Mouse (Mus musculus): Measurements from ENCODE around the gene Trim71. TPM values are rescaled to one million over a fixed set of nuclear protein-coding genes. Genes with fewer than 3 reads are reported as not detected.

The Trim71 gene
- 0.97 TPM for polyA plus RNA-seq (2014; fragmentation: Illumina TruSeq; extraction: RNeasy Lipid Tissue Mini Kit (QIAGEN cat#74804); ENCODE audit: low read depth, low replicate concordance)

DNA sequence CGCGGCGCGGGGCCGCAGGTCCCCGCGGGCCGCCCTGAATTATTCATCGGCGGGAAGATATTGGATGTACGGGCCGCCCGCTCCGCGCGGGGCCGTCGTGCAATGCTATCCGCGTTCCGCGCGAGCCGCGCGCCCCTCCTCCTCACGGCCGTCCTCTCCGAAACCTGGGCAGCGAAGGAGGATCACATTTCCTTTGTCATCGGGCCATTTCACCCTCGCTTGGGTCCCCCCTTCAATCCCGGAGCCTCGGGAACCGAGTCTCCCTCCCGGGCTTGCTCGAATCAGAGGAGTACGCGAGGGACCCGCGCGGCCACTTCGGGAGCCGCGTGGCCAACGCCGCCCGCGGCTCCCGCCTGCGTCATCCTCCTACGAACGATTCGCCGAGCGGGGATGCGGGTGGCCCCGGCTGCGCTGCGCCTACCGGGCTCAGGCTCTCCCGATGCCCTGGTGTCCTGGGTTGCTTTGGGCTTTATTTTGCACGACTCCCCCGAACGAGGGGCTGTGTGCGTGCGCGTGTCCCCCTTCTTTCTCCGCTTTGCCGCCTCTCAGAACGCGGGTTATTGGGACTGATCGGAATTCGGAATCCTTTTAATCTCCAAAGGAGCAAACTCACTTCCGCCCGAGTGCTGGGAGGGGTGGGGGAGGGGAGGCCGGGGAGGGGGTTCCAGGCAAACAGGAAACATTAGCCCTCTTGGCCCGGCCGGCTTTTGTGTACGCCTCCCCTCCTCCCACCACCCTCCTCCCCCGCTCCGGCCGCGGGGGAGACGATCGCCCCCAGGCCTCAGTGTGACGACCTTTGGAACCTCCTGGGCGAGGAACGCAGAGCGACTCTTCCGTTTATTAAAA lies at the start of gene Trim71:
Trim71 (minus strand) TSS at position 609 of the 846 bp plus-strand sequence.

DNA sequence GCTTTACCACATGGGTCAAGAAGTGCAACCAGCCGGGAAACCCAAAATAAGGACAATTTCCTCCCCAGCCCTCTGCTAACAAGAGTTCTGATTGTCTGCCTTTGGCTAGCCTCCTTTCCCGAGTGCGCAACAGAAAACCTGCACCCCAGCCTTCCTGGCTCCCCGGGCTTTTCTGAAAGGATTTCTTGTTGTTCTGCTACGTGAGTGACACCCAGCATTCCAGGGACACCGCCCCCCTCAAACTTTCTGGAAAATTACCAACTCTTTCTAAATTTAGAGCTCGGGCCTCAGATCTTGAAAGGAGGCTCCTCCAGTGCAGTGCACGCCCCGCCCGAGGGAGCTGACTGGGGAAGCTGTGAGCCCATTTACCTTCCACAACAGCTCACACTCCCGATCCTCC lies 48.8 kb downstream of the Trim71 start, which contains the start of gene C130032M10Rik:
C130032M10Rik (plus strand) TSS at position 334 of the 400 bp plus-strand sequence.

GRCm38 (mm10) chr9:114504816-114505215 lies 59.4 kb downstream of the Trim71 start, which contains the start of gene Ccr4:
Gene Ccr4, minus strand, starts transcription at chr9:114504916.

Other genes starting within 250 kb of the Trim71 start
- not detected for gene Bcl2a1c, start 234.2 kb downstream of the Trim71 start, polyA plus RNA-seq (2014; fragmentation: Illumina TruSeq; extraction: RNeasy Lipid Tissue Mini Kit (QIAGEN cat#74804); ENCODE audit: low read depth, low replicate concordance)
- 23.8 TPM for gene Crtap, start 173.7 kb downstream of the Trim71 start, polyA plus RNA-seq (2014; fragmentation: Illumina TruSeq; extraction: RNeasy Lipid Tissue Mini Kit (QIAGEN cat#74804); ENCODE audit: low read depth, low replicate concordance)
- gene Glb1, start 163.3 kb downstream of the Trim71 start, polyA plus RNA-seq (2014; fragmentation: Illumina TruSeq; extraction: RNeasy Lipid Tissue Mini Kit (QIAGEN cat#74804); ENCODE audit: low read depth, low replicate concordance): 4.2 TPM
- 0.43 TPM for gene Tmppe, start 163.3 kb downstream of the Trim71 start, polyA plus RNA-seq (2014; fragmentation: Illumina TruSeq; extraction: RNeasy Lipid Tissue Mini Kit (QIAGEN cat#74804); ENCODE audit: low read depth, low replicate concordance)
- gene Ccr4, start 59.5 kb downstream of the Trim71 start, polyA plus RNA-seq (2014; fragmentation: Illumina TruSeq; extraction: RNeasy Lipid Tissue Mini Kit (QIAGEN cat#74804); ENCODE audit: low read depth, low replicate concordance): 0.57 TPM
- not detected for gene C130032M10Rik, start 48.7 kb downstream of the Trim71 start, polyA plus RNA-seq (2014; fragmentation: Illumina TruSeq; extraction: RNeasy Lipid Tissue Mini Kit (QIAGEN cat#74804); ENCODE audit: low read depth, low replicate concordance)
- gene Cnot10, start 75.8 kb upstream of the Trim71 start, polyA plus RNA-seq (2014; fragmentation: Illumina TruSeq; extraction: RNeasy Lipid Tissue Mini Kit (QIAGEN cat#74804); ENCODE audit: low read depth, low replicate concordance): 58.6 TPM
- 11.5 TPM for gene Dync1li1, start 124.4 kb upstream of the Trim71 start, polyA plus RNA-seq (2014; fragmentation: Illumina TruSeq; extraction: RNeasy Lipid Tissue Mini Kit (QIAGEN cat#74804); ENCODE audit: low read depth, low replicate concordance)
- 27.8 TPM for gene Cmtm6, start 166.7 kb upstream of the Trim71 start, polyA plus RNA-seq (2014; fragmentation: Illumina TruSeq; extraction: RNeasy Lipid Tissue Mini Kit (QIAGEN cat#74804); ENCODE audit: low read depth, low replicate concordance)
- 0.70 TPM for gene Cmtm7, start 217.5 kb upstream of the Trim71 start, polyA plus RNA-seq (2014; fragmentation: Illumina TruSeq; extraction: RNeasy Lipid Tissue Mini Kit (QIAGEN cat#74804); ENCODE audit: low read depth, low replicate concordance)